7 mouse cellular contexts compared by ENCODE assay signal in the genomic region with DNA sequence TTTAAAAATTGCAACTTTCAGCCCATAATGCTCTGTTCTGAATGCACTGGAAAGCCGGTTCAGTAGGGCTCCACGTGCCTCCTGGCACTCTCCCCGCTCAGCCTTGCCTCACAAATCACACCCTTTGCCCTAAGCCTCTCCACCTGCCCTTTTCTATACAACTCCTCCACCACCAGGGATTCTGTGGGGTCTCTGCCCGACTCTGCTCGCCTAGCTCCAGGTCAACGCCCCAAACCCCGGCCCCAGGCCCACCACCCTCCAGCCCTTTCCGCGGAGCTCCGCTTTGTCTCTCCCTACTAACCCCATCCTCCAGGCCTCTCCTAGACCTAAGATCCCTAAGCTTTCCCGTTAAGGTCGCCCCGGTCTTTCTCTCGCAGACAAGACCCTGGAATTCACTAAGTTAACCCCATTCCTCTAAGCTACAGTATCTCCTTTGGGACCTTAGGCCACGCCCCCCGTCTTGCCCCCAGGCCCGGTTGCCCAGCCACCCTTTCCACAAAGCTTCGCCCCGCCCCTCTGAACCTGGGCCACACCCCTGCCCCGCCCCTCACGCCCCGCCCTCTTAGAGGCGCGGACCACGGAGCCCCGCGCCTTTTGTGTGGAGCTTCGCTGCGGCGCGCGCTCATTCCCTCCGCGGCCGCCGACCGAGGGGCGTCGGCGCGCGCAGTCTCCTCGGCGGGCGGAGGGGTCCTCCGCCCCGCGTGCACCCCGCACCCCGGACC. TPM values are rescaled to one million over a fixed set of nuclear protein-coding genes. Genes with fewer than 3 reads are reported as not detected.
DNase-seq lines count a peak whose midpoint lies in the region; ATAC-seq and TF ChIP-seq lines count a peak whose summit lies in the region.

TSS of gene Evl (plus strand) at position 601 of the 722 bp plus-strand sequence.

- peak within 1 kb of the TSS; percentile 91 for H3K27ac ChIP-seq in embryonic facial prominence, embryonic 12.5 days
- H3K27ac ChIP-seq in limb, embryonic 10.5 days: peak within 1 kb of the TSS; percentile 98
- H3K27ac ChIP-seq in midbrain, embryonic 12.5 days (replicated peaks): peak within 1 kb of the TSS; percentile 92
- no peak within 1 kb of the TSS for H3K27ac ChIP-seq in spleen, adult 2 months (ENCODE audit: insufficient read depth, low read length)

- peak within 1 kb of the TSS; percentile 95 for H3K9ac ChIP-seq in embryonic facial prominence, embryonic 12.5 days
- peak within 1 kb of the TSS; percentile 98 for H3K9ac ChIP-seq in midbrain, embryonic 12.5 days (replicated peaks)

- H3K27me3 ChIP-seq in embryonic facial prominence, embryonic 12.5 days: no peaks in the 10 kb centered on the region
- no peaks in the 10 kb centered on the region for H3K27me3 ChIP-seq in limb, embryonic 10.5 days (ENCODE audit: low read depth, poor library complexity, severe bottlenecking)
- H3K27me3 ChIP-seq in midbrain, embryonic 12.5 days: no peaks in the 10 kb centered on the region
- peaks cover 16% of the 10 kb centered on the region for H3K27me3 ChIP-seq in spleen, adult 2 months (ENCODE audit: control insufficient read depth, insufficient read depth, low read length)

- no peak for TF ChIP-seq POLR2A in spleen, adult 2 months (IDR thresholded peaks at IDR 0.05; ENCODE audit: low read depth, low read length)

- no peaks in the 10 kb centered on the region for H3K36me3 ChIP-seq in embryonic facial prominence, embryonic 12.5 days
- H3K36me3 ChIP-seq in limb, embryonic 10.5 days: no peaks in the 10 kb centered on the region
- H3K36me3 ChIP-seq in midbrain, embryonic 12.5 days: no peaks in the 10 kb centered on the region
- no peaks in the 10 kb centered on the region for H3K36me3 ChIP-seq in spleen, adult 2 months (ENCODE audit: control insufficient read depth, insufficient read depth, low read length)

- TF ChIP-seq CTCF in spleen, adult 2 months (IDR thresholded peaks at IDR 0.05; ENCODE audit: extremely low read depth, insufficient read depth, insufficient read length, insufficient replicate concordance): no peak

- WGBS in embryonic facial prominence, embryonic 12.5 days: 2% methylated on average over 50 of the region's 50 CpGs
- WGBS in limb, embryonic 10.5 days: 2% methylated on average over 49 of the region's 50 CpGs
- 2% methylated on average over 42 of the region's 50 CpGs for WGBS in midbrain, embryonic 12.5 days
- WGBS in spleen, adult 2 months: 5% methylated on average over 50 of the region's 50 CpGs

- peaks cover 34% of the 10 kb centered on the region for H3K4me1 ChIP-seq in embryonic facial prominence, embryonic 12.5 days
- peaks cover 45% of the 10 kb centered on the region for H3K4me1 ChIP-seq in limb, embryonic 10.5 days
- peaks cover 45% of the 10 kb centered on the region for H3K4me1 ChIP-seq in midbrain, embryonic 12.5 days
- H3K4me1 ChIP-seq in spleen, adult 2 months (ENCODE audit: control insufficient read depth, insufficient read depth, insufficient read length): peaks cover 5% of the 10 kb centered on the region; the same call in 1 of the 2 replicates

- ATAC-seq in embryonic facial prominence, embryonic 12.5 days (ENCODE audit: insufficient number of reproducible peaks, insufficient read depth, low FRiP score, low TSS enrichment): peak; percentile 86
- peak; percentile 89 for ATAC-seq in midbrain, embryonic 12.5 days (ENCODE audit: low FRiP score, low read depth)

- DNase-seq in adrenal gland, postnatal 36 days: peak; percentile 89 to 93
- peak; percentile 99 for DNase-seq in heart, adult 11 months
- DNase-seq in kidney, adult 11 months: peak; percentile 69
- peak; percentile 100 for DNase-seq in limb, embryonic 10.5 days (ENCODE audit: low spot score)
- DNase-seq in spleen, adult 2 months (ENCODE audit: low read depth in 1 of 2, low spot score in 2 of 2): peak in 1 of 2 experiments; percentile 49

- H3K4me3 ChIP-seq in embryonic facial prominence, embryonic 12.5 days: peak within 1 kb of the TSS; percentile 98
- H3K4me3 ChIP-seq in limb, embryonic 10.5 days: peak within 1 kb of the TSS; percentile 97
- H3K4me3 ChIP-seq in midbrain, embryonic 12.5 days: peak within 1 kb of the TSS; percentile 98
- H3K4me3 ChIP-seq in spleen, adult 2 months (ENCODE audit: extremely low read depth, insufficient read depth, insufficient read length): peak within 1 kb of the TSS; percentile 51

- no peaks in the 10 kb centered on the region for H3K9me3 ChIP-seq in embryonic facial prominence, embryonic 12.5 days
- H3K9me3 ChIP-seq in limb, embryonic 10.5 days (replicated peaks): no peaks in the 10 kb centered on the region
- no peaks in the 10 kb centered on the region for H3K9me3 ChIP-seq in midbrain, embryonic 12.5 days

- H3K4me2 ChIP-seq in embryonic facial prominence, embryonic 12.5 days (replicated peaks): peak within 1 kb of the TSS; percentile 59
- H3K4me2 ChIP-seq in midbrain, embryonic 12.5 days (replicated peaks): peak within 1 kb of the TSS; percentile 68

RNA-seq across cellular contexts. Expression of gene Evl, which starts in this region (rescaled TPM):
- total RNA-seq in adrenal gland, postnatal 36 days (2021): 10 to 100 TPM; 48.8 to 49.6 TPM
- polyA plus RNA-seq in embryonic facial prominence, embryonic 12.5 days (2016; fragmentation: Nextera tagmentation; extraction: Ambion mirVana): 88.5 and 95.1 TPM in 2 replicates
- 50.3 and 50.7 TPM in 2 replicates for polyA plus RNA-seq in limb, embryonic 10.5 days (2016; fragmentation: Nextera tagmentation; extraction: Ambion mirVana)
- 123 and 138 TPM in 2 replicates for polyA plus RNA-seq in midbrain, embryonic 12.5 days (2016; fragmentation: Nextera tagmentation; extraction: Ambion mirVana)
- 213 and 226 TPM in 2 replicates for polyA plus RNA-seq in spleen, adult 2 months (2012; rRNA removed)
